Mouse (Mus musculus) myocyte (in vitro differentiated cells): ENCODE measurements around the gene Trp63.

Source experiments
- CEBPB ChIP-seq: IDR thresholded peaks from 2 replicates; pipeline ENCODE4 v1.6.1; 2011; ENCODE audit warnings: mild to moderate bottlenecking, moderate library complexity; ENCODE audit not compliant: poor library complexity, insufficient read depth, severe bottlenecking
- E2F4 ChIP-seq: IDR thresholded peaks from one replicate; pipeline ENCODE4 v1.6.1; 2011; ENCODE audit warnings: mild to moderate bottlenecking, control low read depth, moderate library complexity; ENCODE audit not compliant: insufficient read depth
- MAX ChIP-seq: IDR thresholded peaks from one replicate; pipeline ENCODE4 v1.6.1; 2011; ENCODE audit warnings: low read depth, mild to moderate bottlenecking, control low read depth
- MYOG ChIP-seq, 3 experiments: IDR thresholded peaks; one replicate each; pipeline ENCODE4 v1.6.1; 2011; ENCODE audit warnings: control low read depth in 2 of 3, low read depth in 2 of 3, mild to moderate bottlenecking in 2 of 3; ENCODE audit not compliant: insufficient read length in 2 of 3, control insufficient read depth in 1 of 3, insufficient read depth in 1 of 3
- POLR2A ChIP-seq: IDR thresholded peaks from one replicate; pipeline ENCODE4 v1.6.1; 2011; ENCODE audit warnings: low read depth, mild to moderate bottlenecking, control low read depth, moderate library complexity; ENCODE audit not compliant: insufficient read length
- POLR2AphosphoS2 ChIP-seq: IDR thresholded peaks from one replicate; pipeline ENCODE4 v1.6.1; 2011; ENCODE audit warnings: low read depth, control low read depth; ENCODE audit not compliant: insufficient read length
- REST ChIP-seq: IDR thresholded peaks from one replicate; pipeline ENCODE4 v1.6.1; 2011; ENCODE audit warnings: mild to moderate bottlenecking, control low read depth, moderate library complexity; ENCODE audit not compliant: insufficient read depth, insufficient read length
- SRF ChIP-seq: IDR thresholded peaks from one replicate; pipeline ENCODE4 v1.6.1; 2011; ENCODE audit warnings: low read depth; ENCODE audit not compliant: control insufficient read depth, insufficient read length
- TCF12 ChIP-seq: IDR thresholded peaks from one replicate; pipeline ENCODE4 v1.6.1; 2011; ENCODE audit warnings: mild to moderate bottlenecking, control low read depth; ENCODE audit not compliant: poor library complexity, insufficient read depth, severe bottlenecking
- USF1 ChIP-seq: IDR thresholded peaks from one replicate; pipeline ENCODE4 v1.6.1; 2011; ENCODE audit warnings: low read depth, mild to moderate bottlenecking, control low read depth, moderate library complexity

GRCm38 (mm10) chr16:25715790-25716189 is 32.2 kb downstream of the Trp63 start:
- TF ChIP-seq POLR2A (no peak), SRF (no peak), USF1 (no peak), MAX (no peak), REST (no peak), POLR2AphosphoS2 (no peak), CEBPB (no peak), E2F4 (no peak), TCF12 (no peak), MYOG (IDR thresholded peaks at IDR 0.05; ENCODE audit: control insufficient read depth in 1 of 3, insufficient read depth in 1 of 3, insufficient read length in 2 of 3, low read depth in 2 of 3) (no peak)
